Mouse (Mus musculus) E14TG2a.4 (cell line): ENCODE data around the gene Ctu1.

Experiments
- H3K27me3 ChIP-seq: 2 replicates; pipeline ENCODE4 v1.6.1; 2014; ENCODE audit warnings: low read length, control low read depth; ENCODE audit not compliant: insufficient read depth
- H3K36me3 ChIP-seq: 2 replicates; pipeline ENCODE4 v1.6.1; 2014; ENCODE audit warnings: low read length, control low read depth; ENCODE audit not compliant: insufficient read depth
- H3K4me1 ChIP-seq: replicated peaks from 2 replicates; pipeline ENCODE4 v1.6.1; 2014; ENCODE audit warnings: low read depth, low read length, control low read depth
- H3K4me3 ChIP-seq: replicated peaks from 2 replicates; pipeline ENCODE4 v1.5.1; 2014; ENCODE audit warnings: mild to moderate bottlenecking, low read length
- H3K9me3 ChIP-seq: 2 replicates; pipeline ENCODE4 v1.6.1; 2014; ENCODE audit warnings: low read length, control low read depth
- CTCF ChIP-seq: conservative IDR thresholded peaks from 2 replicates; pipeline ENCODE4 v1.5.1; 2014; ENCODE audit warnings: low read length
- NANOG ChIP-seq: IDR thresholded peaks from 2 replicates; pipeline ENCODE4 v1.6.1; 2014; ENCODE audit warnings: borderline replicate concordance, low read length, mixed read lengths
- POU5F1 ChIP-seq: IDR thresholded peaks from 2 replicates; pipeline ENCODE4 v1.6.1; 2014; ENCODE audit warnings: low read length, borderline replicate concordance

Gene Ctu1

DNA sequence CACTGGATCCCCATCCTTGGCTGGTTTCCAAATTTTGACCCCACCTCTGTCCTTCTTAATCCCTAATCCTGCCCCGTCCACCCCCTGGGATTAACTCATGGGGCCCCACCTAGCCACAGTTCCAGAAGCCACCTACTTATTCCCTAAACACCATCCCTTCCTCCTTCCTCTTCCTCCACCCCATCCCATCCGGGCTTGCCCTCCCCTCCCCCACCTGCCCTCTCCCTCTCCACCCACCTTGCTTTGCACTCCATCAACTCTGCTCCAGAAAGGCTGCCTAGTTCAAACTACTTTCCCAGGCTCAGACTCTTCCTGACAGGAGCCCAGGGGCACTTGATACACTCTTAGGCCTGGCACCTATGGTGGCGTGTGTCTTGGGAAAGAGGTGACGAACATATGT, 40.5 kb downstream of the Ctu1 start, which contains the start of gene Klk13:
Klk13 (plus strand) TSS at position 301 of the 400 bp plus-strand sequence.
- Histone ChIP-seq H3K4me1 (peaks cover 32% of the 10 kb centered on the region), H3K9me3 (no peaks in the 10 kb centered on the region), H3K27me3 (0 out of 2 replicates have a peak, but pooled peaks cover 3% of the 10 kb centered on the region), H3K36me3 (no peaks in the 10 kb centered on the region), H3K4me3 (peak within 1 kb of the TSS; percentile 64)
- TF ChIP-seq NANOG = no peak
- TF ChIP-seq CTCF = no peak
- no peak for TF ChIP-seq POU5F1

DNA sequence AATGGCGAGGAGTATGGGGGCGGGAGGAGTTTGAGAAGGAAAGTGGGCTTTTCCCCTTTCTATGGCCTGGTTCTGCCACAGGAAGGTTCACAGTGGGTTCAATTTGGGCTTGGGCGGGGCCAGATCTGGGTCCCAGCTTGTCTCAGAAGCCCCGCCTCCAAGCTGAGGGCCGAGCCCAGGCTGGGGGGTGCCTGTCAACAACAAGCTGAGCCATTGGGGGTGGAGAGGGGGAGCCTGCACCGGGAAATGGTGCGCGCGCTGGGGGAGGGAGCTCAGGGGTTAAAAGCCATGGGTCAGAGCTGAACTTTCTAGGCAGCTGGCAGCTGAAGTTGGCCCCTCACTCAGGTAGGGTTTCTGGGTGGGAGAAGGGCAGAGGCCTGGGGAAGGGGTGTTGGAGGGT, 41.1 kb downstream of the Ctu1 start:
- no peaks in the 10 kb centered on the region for H3K36me3 ChIP-seq
- peak overlapping the region; percentile 64 for H3K4me3 ChIP-seq
- H3K27me3 ChIP-seq = 0 out of 2 replicates have a peak, but pooled peaks cover 3% of the 10 kb centered on the region
- peaks cover 32% of the 10 kb centered on the region for H3K4me1 ChIP-seq
- H3K9me3 ChIP-seq = no peaks in the 10 kb centered on the region
- TF ChIP-seq CTCF (no peak), NANOG (no peak), POU5F1 (no peak)

DNA sequence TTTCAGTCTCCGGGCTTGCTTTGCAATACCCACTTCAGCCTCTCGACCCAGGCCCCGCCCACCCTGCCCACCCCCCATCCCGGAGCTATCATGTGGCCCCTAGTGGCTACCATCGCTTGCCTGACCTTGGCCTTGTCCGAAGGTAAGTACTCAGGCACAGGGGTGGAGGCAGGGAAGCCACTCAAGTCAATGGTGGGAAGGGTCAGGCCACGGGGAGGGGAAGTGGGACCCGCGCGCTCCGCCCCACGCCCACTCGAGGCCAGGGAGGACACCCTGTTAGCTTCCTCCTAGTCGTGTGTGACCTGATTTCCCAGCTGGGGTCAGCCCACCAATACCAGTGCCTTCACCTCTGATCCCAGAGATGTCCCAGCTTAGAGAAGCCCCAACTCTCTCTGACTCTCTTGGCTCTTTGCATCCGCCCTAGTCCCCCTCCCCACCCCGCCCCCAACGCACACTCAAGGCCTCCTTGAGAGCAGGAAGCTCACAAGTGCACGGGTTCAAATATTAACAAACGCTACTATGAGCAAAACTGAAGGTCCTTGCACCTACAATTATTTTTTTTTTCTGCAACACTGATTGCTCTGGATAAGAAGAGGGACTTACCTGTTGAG, 42.0 kb downstream of the Ctu1 start:
- Histone ChIP-seq H3K27me3 (0 out of 2 replicates have a peak, but pooled peaks cover 3% of the 10 kb centered on the region), H3K9me3 (no peaks in the 10 kb centered on the region), H3K4me1 (peaks cover 32% of the 10 kb centered on the region), H3K36me3 (no peaks in the 10 kb centered on the region), H3K4me3 (peak overlapping the region; percentile 64)
- TF ChIP-seq NANOG (no peak), CTCF (no peak), POU5F1 (no peak)
